Mouse (Mus musculus): ENCODE data around the gene Defb19.

- no peak for TF ChIP-seq POLR2A (IDR thresholded peaks at IDR 0.05; ENCODE audit: insufficient read depth, low read depth, low read length)
- TF ChIP-seq CTCF (IDR thresholded peaks at IDR 0.05): no peak
These were observed 23.5 kb downstream of the Defb19 start for GRCm38 (mm10) chr2:152556655-152557054.

Data from heart, adult 2 months (tissue).